Mouse (Mus musculus) left cerebral cortex, adult 6 months (tissue): ENCODE data around the gene Pdzd11. TPM values are rescaled to one million over a fixed set of nuclear protein-coding genes. Genes with fewer than 3 reads are reported as not detected.

Source experiments
- long read RNA-seq, 2 experiments: library from polyadenylated mRNA; unstranded; transcript quantifications; one replicate each; pipeline ENCODE4 v2.0.0; 2019 to 2020
- polyA plus RNA-seq: library from polyadenylated mRNA; unstranded; fragments of <200 nt; fragmentation: Nextera tagmentation; gene quantifications from 2 replicates; pipeline ENCODE4 v1.2.3, GENCODE M21; 2021

The Pdzd11 gene
- polyA plus RNA-seq = 91.5 and 102 TPM in 2 replicates
- long read RNA-seq, experiment 1, transcript Pdzd11-202 (7 exons, 1,041 nt) = major isoform, 67 of 123 reads
- long read RNA-seq, experiment 1, transcript Pdzd11-201 (7 exons, 1,626 nt) = minor isoform, 35 of 123 reads
- long read RNA-seq, experiment 1, transcript Pdzd11-203 (6 exons, 1,497 nt) = minor isoform, 6 of 123 reads
- long read RNA-seq, experiment 1, partial matches to known transcripts = 7 of 123 reads
- long read RNA-seq, experiment 1, other reads (novel, unspliced or antisense) = 8 of 123 reads
- long read RNA-seq, experiment 2, transcript Pdzd11-201 (7 exons, 1,626 nt) = minor isoform, 22 of 100 reads
- long read RNA-seq, experiment 2, transcript Pdzd11-202 (7 exons, 1,041 nt) = major isoform, 62 of 100 reads
- long read RNA-seq, experiment 2, partial matches to known transcripts = 7 of 100 reads
- long read RNA-seq, experiment 2, other reads (novel, unspliced or antisense) = 6 of 100 reads

GRCm38 (mm10) chrX:100625802-100626793 lies at the start of gene Pdzd11:
Gene Pdzd11 (minus strand): TSS chrX:100626568.

GRCm38 (mm10) chrX:100625546-100625801 lies 894 bp downstream of the Pdzd11 start, which contains the start of gene Kif4:
Gene Kif4 (plus strand): TSS chrX:100625737.

DNA sequence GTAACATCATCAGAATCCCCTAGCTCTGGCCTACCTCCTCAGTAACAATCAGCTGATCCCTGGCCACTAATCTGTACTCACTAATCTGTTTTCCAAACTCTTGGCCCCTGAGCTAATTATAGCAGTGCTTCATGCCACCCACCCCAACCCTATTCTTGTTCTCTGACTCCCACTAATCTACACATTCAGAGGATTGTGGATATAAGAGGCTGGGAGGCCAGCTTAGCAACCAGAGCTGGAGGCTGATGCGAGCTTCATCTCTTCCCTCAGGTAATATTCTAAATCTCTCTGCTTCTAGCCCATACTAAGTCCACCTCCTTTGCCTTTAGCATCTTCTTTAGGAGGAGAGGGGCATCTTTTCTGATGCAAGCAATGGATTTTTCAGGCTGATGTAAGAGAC lies 21.1 kb downstream of the Pdzd11 start, which contains the start of gene Arr3:
Gene Arr3, plus strand, starts transcription at position 184 of the 400 bp plus-strand sequence.

DNA sequence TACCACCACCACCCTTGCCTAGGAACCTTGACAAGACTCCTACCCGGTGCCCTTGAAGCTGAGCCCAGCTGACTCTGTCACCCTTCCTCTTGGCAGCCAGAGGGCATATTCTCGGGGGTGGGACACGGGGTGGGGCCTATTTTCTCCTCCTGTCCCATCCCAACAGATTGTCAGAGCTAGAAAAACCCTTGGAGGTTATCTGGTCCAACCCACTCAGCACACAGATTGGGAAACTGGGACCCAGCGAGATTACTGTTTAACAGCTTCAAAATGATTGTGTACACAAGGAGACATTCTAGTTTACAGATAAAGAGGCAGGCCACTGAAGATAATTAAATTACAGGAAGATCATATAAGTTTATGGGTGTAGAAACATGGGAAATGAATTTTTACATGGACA lies 31.6 kb downstream of the Pdzd11 start, which contains the start of gene P2ry4:
Gene P2ry4, minus strand, starts transcription at position 79 of the 400 bp plus-strand sequence.

Other genes with a start within 250 kb of the Pdzd11 start
- gene Otud6a, start 197.6 kb downstream of the Pdzd11 start, polyA plus RNA-seq = not detected in 2 replicates
- gene Awat2, start 183.9 kb downstream of the Pdzd11 start, polyA plus RNA-seq = 0.11 and 0.20 TPM in 2 replicates
- 33.6 and 47.2 TPM in 2 replicates for gene Igbp1, start 132.3 kb downstream of the Pdzd11 start, polyA plus RNA-seq
- 0.06 TPM in 1 of 2 replicates, not detected in the other for gene Dgat2l6, start 101.7 kb downstream of the Pdzd11 start, polyA plus RNA-seq
- not detected in 2 replicates for gene Awat1, start 54.3 kb downstream of the Pdzd11 start, polyA plus RNA-seq
- not detected in 2 replicates for gene P2ry4, start 31.7 kb downstream of the Pdzd11 start, polyA plus RNA-seq
- 0.59 and 0.87 TPM in 2 replicates for gene Arr3, start 21.1 kb downstream of the Pdzd11 start, polyA plus RNA-seq
- 0.33 and 0.36 TPM in 2 replicates for gene Kif4, start 831 bp downstream of the Pdzd11 start, polyA plus RNA-seq
- 2.0 and 2.4 TPM in 2 replicates for gene Gdpd2, start 103.3 kb upstream of the Pdzd11 start, polyA plus RNA-seq
- 8.8 and 9.8 TPM in 2 replicates for gene Dlg3, start 141.2 kb upstream of the Pdzd11 start, polyA plus RNA-seq